In the genomic region with DNA sequence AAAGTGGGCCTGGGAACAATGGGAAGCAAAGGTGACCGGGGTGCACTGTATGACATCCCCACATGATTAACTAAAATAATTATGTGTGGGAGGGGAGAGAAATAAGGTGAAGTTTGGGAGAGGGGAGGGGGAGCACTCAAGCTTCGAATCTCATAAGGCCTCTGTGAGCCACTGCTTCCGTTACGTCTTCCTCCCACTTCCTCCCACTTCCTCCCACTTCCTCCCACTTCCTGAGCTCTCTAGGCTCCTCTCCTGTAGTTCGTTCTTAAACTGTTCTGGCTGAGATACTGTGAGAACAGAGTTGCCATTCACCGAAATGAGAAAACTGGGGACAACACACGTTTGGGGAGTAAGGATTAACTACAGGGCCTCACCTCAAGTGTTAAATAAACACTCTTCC, we compare ENCODE assay signal across 23 mouse cellular contexts. TPM values are rescaled to one million over a fixed set of nuclear protein-coding genes. Genes with fewer than 3 reads are reported as not detected.
DNase-seq lines count a peak whose midpoint lies in the region; ATAC-seq and TF ChIP-seq lines count a peak whose summit lies in the region.
"Had no signal": no experiment of that assay in that cellular context is flagged by ENCODE, and none has a peak within 500 bp of the region (broad histone marks: within the 10 kb centered on the region; RNA-seq: fewer than 3 reads in every experiment).

No protein-coding gene starts in this region.

- 59% methylated on average over 7 of the region's 7 CpGs for WGBS in heart, postnatal 0 days
- WGBS in lung, embryonic 16.5 days, result 50% methylated on average over 7 of the region's 7 CpGs
- 71% methylated on average over 7 of the region's 7 CpGs for WGBS in stomach, postnatal 0 days

- no peaks in the 10 kb centered on the region for H3K4me1 ChIP-seq in heart, postnatal 0 days (ENCODE audit: control insufficient read depth, insufficient read depth)
- peaks cover 7% of the 10 kb centered on the region for H3K4me1 ChIP-seq in lung, embryonic 16.5 days (replicated peaks; ENCODE audit: control insufficient read depth, insufficient read depth, low read length)
- no peaks in the 10 kb centered on the region for H3K4me1 ChIP-seq in stomach, postnatal 0 days (replicated peaks; ENCODE audit: control insufficient read depth, insufficient read depth)
- H3K4me1 ChIP-seq: limb, embryonic 15.5 days had no signal

- no peak for DNase-seq in heart, postnatal 0 days (ENCODE audit: low spot score)
- no peak for DNase-seq in heart, postnatal 36 days
- no peak for DNase-seq in lung, adult 18-20 months
- peak; percentile 28 to 35 for DNase-seq in thymus, postnatal 36 days
- DNase-seq in thymus, postnatal 10 days (ENCODE audit: low spot score in 2 of 2), result no peak
- DNase-seq in stomach, postnatal 0 days (ENCODE audit: low spot score), result no peak
- DNase-seq: adrenal gland, postnatal 10 days; cerebellum, adult 11 months; cerebellum, postnatal 10 days; gastrocnemius, postnatal 10 days; heart, adult 18-20 months; heart, postnatal 10 days; kidney, postnatal 10 days; lung, embryonic 14.5 days; right cerebral cortex, adult 18-20 months had no signal

- H3K36me3 ChIP-seq in heart, postnatal 0 days (replicated peaks; ENCODE audit: control insufficient read depth, insufficient read depth, low read length), result peaks cover 15% of the 10 kb centered on the region
- no peaks in the 10 kb centered on the region; the same call in 1 of the 2 replicates for H3K36me3 ChIP-seq in lung, embryonic 16.5 days (ENCODE audit: control insufficient read depth, insufficient read depth, low read length)
- H3K36me3 ChIP-seq in stomach, postnatal 0 days (ENCODE audit: control insufficient read depth, insufficient read depth, low read length), result peaks cover 3% of the 10 kb centered on the region

- H3K9me3 ChIP-seq in heart, postnatal 0 days (replicated peaks; ENCODE audit: control insufficient read depth, low read length), result no peaks in the 10 kb centered on the region
- H3K9me3 ChIP-seq in lung, embryonic 16.5 days (ENCODE audit: control insufficient read depth, low read length), result no peaks in the 10 kb centered on the region
- no peaks in the 10 kb centered on the region for H3K9me3 ChIP-seq in stomach, postnatal 0 days (ENCODE audit: control insufficient read depth, low read length)
- H3K9me3 ChIP-seq: embryonic facial prominence, embryonic 13.5 days; hindbrain, embryonic 13.5 days; limb, embryonic 15.5 days; midbrain, embryonic 13.5 days; neural tube, embryonic 13.5 days had no signal

- intact Hi-C loops in heart, postnatal 36 days (cut with DNase I), result no loop called here

- H3K4me3 ChIP-seq in heart, postnatal 0 days (ENCODE audit: low read depth, low read length), result no peak overlapping the region
- H3K4me3 ChIP-seq in lung, embryonic 16.5 days (ENCODE audit: low read length), result no peak overlapping the region
- no peak overlapping the region for H3K4me3 ChIP-seq in stomach, postnatal 0 days (ENCODE audit: low read depth, low read length)
- H3K4me3 ChIP-seq: embryonic facial prominence, embryonic 13.5 days; hindbrain, embryonic 13.5 days; limb, embryonic 15.5 days; midbrain, embryonic 13.5 days; neural tube, embryonic 13.5 days had no signal

- H3K27ac ChIP-seq in heart, postnatal 0 days (ENCODE audit: low read depth), result no peak overlapping the region
- H3K27ac ChIP-seq in lung, embryonic 16.5 days (ENCODE audit: low read length), result peak overlapping the region; percentile 24; the same call in 1 of the 2 replicates
- H3K27ac ChIP-seq in stomach, postnatal 0 days (replicated peaks), result no peak overlapping the region
- H3K27ac ChIP-seq: embryonic facial prominence, embryonic 13.5 days; hindbrain, embryonic 13.5 days; limb, embryonic 15.5 days; midbrain, embryonic 13.5 days; neural tube, embryonic 13.5 days had no signal

- no peak for TF ChIP-seq EP300 in heart, postnatal 0 days (IDR thresholded peaks at IDR 0.05; ENCODE audit: low read depth)
- no peak for TF ChIP-seq EP300 in stomach, postnatal 0 days (optimal IDR thresholded peaks at IDR 0.05)

- H3K27me3 ChIP-seq in heart, postnatal 0 days (ENCODE audit: control insufficient read depth, insufficient read depth, low read length), result no peaks in the 10 kb centered on the region
- no peaks in the 10 kb centered on the region for H3K27me3 ChIP-seq in lung, embryonic 16.5 days (ENCODE audit: control insufficient read depth, insufficient read depth, low read depth, low read length)
- H3K27me3 ChIP-seq in stomach, postnatal 0 days (ENCODE audit: control insufficient read depth, insufficient read depth, low read length), result no peaks in the 10 kb centered on the region
- H3K27me3 ChIP-seq: embryonic facial prominence, embryonic 13.5 days; hindbrain, embryonic 13.5 days; limb, embryonic 15.5 days; midbrain, embryonic 13.5 days; neural tube, embryonic 13.5 days; Patski had no signal

- 0 out of 2 replicates have a peak overlapping the region, but pooled peaks have one; percentile 1 for H3K4me2 ChIP-seq in heart, postnatal 0 days (ENCODE audit: low read depth, low read length)
- H3K4me2 ChIP-seq in lung, embryonic 16.5 days (ENCODE audit: low read depth, low read length), result 0 out of 2 replicates have a peak overlapping the region, but pooled peaks have one; percentile 14
- H3K4me2 ChIP-seq in stomach, postnatal 0 days (replicated peaks; ENCODE audit: low read depth), result no peak overlapping the region
- H3K4me2 ChIP-seq: embryonic facial prominence, embryonic 13.5 days; hindbrain, embryonic 13.5 days; limb, embryonic 15.5 days; lung, embryonic 14.5 days; midbrain, embryonic 13.5 days; neural tube, embryonic 13.5 days had no signal

- no peak for TF ChIP-seq CTCF in heart, postnatal 0 days (IDR thresholded peaks at IDR 0.05; ENCODE audit: low read depth)
- no peak for TF ChIP-seq CTCF in stomach, postnatal 0 days (IDR thresholded peaks at IDR 0.05; ENCODE audit: low read depth)

- no peak for ATAC-seq in heart, postnatal 0 days (ENCODE audit: insufficient read depth, low read depth)
- ATAC-seq in lung, embryonic 16.5 days (ENCODE audit: low read depth), result no peak
- ATAC-seq in stomach, postnatal 0 days (ENCODE audit: low FRiP score, low TSS enrichment), result no peak
- ATAC-seq: forebrain, embryonic 14.5 days; midbrain, embryonic 13.5 days; Patski had no signal

- no peak overlapping the region for H3K9ac ChIP-seq in heart, postnatal 0 days (replicated peaks; ENCODE audit: low read depth, low read length)
- H3K9ac ChIP-seq in lung, embryonic 16.5 days (ENCODE audit: low read length), result no peak overlapping the region
- no peak overlapping the region for H3K9ac ChIP-seq in stomach, postnatal 0 days (ENCODE audit: low read length)
- H3K9ac ChIP-seq: embryonic facial prominence, embryonic 13.5 days; hindbrain, embryonic 13.5 days; limb, embryonic 15.5 days; lung, embryonic 14.5 days; midbrain, embryonic 13.5 days; neural tube, embryonic 13.5 days had no signal

RNA-seq across cellular contexts. Expression of gene Cenpj, which starts 7.7 kb away (rescaled TPM):
- total RNA-seq in heart, postnatal 0 days (2014; rRNA removed; ENCODE audit: low replicate concordance), result 3.2 and 14.3 TPM in 2 replicates
- 2.5 and 2.8 TPM in 2 replicates for polyA plus RNA-seq in heart, postnatal 0 days (2015; fragmentation: Nextera tagmentation; extraction: Ambion mirVana)
- 1 to 10 TPM; 2.5 to 3.1 TPM for total RNA-seq in heart, postnatal 36 days (2021)
- 9.8 and 12.7 TPM in 2 replicates for polyA plus RNA-seq in lung, embryonic 16.5 days (2015; fragmentation: Nextera tagmentation; extraction: Ambion mirVana)
- polyA plus RNA-seq in stomach, postnatal 0 days (2015; fragmentation: Nextera tagmentation; extraction: Ambion mirVana), result 1.9 and 2.2 TPM in 2 replicates

RNA-seq across cellular contexts. Expression of gene Parp4, which starts 7.9 kb away (rescaled TPM):
- 7.3 and 12.3 TPM in 2 replicates for total RNA-seq in heart, postnatal 0 days (2014; rRNA removed; ENCODE audit: low replicate concordance)
- 9.8 and 10.1 TPM in 2 replicates for polyA plus RNA-seq in heart, postnatal 0 days (2015; fragmentation: Nextera tagmentation; extraction: Ambion mirVana)
- total RNA-seq in heart, postnatal 36 days (2021), result 10 to 100 TPM; 27.9 to 31.1 TPM
- polyA plus RNA-seq in lung, embryonic 16.5 days (2015; fragmentation: Nextera tagmentation; extraction: Ambion mirVana), result 7.7 and 8.1 TPM in 2 replicates
- polyA plus RNA-seq in stomach, postnatal 0 days (2015; fragmentation: Nextera tagmentation; extraction: Ambion mirVana), result 6.6 and 7.2 TPM in 2 replicates

Comparison
In these comparisons a context has a peak if more than half of its experiments do, and no peak if none do; other contexts are left out.
1. DNase-seq: peak in thymus, postnatal 36 days (2 of 2); none in heart, postnatal 0 days (single experiment), heart, postnatal 36 days (0 of 2), lung, adult 18-20 months (0 of 2), thymus, postnatal 10 days (0 of 2) and stomach, postnatal 0 days (single experiment).